Mouse (Mus musculus) c-Kit-positive CD71-negative TER-119-negative erythroid progenitor cells, embryonic 14.5 days (primary cell): ENCODE data around the gene Tstd2.

Source experiments
- DNase-seq: peaks from one replicate; pipeline ENCODE4 v3.0.0-alpha.2; 2013; ENCODE audit warnings: low read depth

Tstd2 gene

DNA sequence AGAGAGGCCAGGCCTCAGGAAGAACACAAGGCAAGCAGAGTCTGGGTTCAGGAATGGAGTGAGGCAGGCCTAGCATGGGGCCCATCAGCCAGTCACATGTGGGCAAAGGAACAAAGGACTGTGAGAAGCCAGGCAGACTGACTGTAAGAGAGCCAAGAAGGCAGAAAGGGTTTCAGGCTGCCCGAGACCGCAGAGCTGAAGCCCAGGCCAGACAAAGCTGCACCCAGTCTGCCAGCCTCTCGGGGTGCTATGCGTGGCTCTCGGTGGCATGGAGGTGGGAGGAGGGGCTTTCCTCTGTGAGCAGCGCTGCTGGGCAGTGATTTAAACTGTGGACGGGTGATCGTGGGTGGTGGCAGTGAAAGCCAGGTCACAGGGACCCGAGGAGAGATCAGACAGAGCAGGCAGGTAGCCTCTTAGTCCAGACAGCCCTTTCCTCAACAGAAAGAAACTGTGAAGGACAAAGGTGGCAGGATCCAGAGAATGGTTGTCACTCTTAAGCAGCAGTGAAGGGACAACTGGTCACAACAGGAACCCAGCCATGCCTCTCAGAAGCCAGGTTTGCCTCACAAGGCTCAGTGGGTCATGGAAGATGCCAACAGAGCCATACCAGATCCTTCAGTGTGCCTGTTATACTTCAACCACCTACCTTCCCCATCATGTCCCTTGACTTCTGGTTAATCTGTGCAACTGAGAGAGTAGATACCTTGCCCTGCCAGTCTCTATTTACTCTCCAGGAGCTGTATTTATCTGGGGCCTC is 53.9 kb downstream of the Tstd2 start:
- no peak for DNase-seq

DNA sequence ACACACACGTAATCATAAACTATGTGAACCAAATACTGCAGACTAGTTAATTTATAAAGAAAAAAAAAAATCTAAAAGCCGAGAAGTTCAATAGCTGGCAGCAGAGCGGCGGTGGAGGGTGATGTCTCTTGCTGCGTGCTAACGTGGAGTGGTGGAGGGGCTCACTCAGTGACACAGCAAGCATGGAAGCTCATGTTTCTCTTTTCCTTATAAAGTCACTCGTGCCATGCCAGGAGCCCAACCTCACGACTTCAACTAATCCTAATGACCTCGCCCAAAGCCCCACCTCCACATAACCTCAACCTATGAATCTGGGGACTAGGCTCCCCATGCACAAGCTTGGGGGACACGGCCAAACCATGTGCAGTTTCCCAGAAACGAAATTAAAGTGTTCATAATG is 55.9 kb downstream of the Tstd2 start:
- DNase-seq, result no peak

DNA sequence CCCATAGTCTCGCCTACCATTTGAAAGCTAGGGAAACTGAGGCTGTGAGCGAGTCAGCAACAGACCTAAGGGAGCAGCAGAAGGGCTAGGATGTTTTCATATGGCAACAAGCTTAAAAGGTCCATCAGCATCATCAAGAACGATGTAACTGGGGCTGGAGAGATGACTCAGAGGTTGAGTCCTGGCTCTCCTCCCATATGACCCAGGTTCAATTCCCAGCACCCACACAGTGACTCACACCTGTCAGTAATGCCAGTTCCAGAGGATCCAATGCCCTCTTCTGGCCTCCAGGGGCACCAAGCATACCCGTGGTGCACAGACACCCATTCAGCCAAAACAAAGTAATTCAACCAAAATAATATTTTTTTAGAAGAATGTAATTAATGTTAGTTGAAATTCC is 58.2 kb downstream of the Tstd2 start:
- no peak for DNase-seq

DNA sequence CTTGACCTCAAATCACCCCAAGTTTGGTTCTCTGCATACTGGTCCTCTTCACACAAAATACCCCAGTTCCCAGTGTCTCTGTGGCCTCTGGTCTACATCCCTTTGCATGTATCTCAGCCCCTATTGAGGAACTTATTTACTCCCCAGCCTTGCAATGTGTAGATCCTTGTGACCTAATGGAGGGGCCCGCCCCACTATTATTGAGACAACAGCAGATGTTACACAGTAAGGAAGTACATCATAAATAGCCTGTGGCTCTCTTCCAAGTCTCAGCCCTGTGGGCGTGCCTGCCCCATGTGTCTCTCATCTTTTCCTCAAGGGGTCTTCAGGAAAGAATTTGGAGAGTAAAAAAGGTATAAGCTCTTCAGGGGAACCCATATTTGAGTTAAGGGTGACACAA is 61.6 kb downstream of the Tstd2 start:
- DNase-seq, result no peak

DNA sequence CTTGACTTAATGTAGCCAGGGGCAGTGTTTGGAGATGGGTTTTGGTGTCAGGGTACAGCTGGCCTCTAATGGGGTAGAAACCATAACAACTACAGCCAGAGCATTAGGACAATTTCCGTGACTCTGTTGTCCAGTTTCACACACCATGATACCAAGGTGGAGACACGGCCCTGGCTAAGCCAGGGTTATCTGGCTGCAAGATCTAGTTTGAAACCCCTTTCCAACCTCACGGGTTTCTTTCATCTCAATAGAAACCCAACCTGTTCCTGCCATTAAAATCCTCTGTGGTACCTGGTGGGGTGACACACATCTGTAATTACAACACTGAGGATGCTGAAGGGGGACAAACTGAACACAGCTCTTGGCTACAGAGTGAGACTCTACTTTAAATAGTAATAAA is 62.8 kb downstream of the Tstd2 start:
- DNase-seq, result no peak

DNA sequence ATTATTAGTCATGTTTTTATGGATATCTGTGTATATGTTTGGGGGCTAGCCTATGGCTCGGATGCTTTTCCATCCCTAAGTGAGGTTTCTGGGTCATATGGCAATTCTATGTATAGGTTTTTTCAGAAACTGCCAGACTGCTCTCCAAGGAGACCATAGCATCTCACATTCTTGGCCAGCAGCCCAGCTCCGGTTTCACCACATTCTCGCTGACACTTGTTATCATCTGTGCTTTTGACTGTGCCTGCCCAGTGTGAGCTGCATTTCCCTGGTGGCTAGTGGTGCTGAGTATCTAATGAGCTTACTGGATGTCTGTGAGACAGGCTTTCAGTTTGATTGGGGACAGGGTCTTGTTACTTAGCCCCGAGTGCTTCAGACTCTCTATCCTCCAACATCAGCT is 64.8 kb downstream of the Tstd2 start:
- DNase-seq, result no peak

DNA sequence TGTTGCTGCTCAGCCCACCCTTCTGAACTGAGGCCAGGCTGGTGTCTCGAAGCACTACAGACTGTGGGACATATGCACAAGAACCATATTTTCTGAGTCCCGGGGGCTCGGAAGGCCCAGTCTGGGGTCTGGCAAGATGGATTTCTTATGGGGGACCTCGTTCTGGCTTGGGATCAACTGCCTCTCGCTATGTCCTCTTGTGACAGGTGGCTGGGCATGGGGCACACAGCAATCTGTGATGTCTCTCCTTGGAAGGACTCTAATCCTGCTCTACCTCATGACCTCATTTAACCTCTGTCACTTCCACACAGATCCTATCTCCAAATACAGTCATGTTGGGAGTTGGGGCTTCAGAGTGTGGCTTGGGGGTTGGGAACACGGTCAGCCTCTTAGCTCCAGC is 65.9 kb downstream of the Tstd2 start:
- DNase-seq, result no peak

DNA sequence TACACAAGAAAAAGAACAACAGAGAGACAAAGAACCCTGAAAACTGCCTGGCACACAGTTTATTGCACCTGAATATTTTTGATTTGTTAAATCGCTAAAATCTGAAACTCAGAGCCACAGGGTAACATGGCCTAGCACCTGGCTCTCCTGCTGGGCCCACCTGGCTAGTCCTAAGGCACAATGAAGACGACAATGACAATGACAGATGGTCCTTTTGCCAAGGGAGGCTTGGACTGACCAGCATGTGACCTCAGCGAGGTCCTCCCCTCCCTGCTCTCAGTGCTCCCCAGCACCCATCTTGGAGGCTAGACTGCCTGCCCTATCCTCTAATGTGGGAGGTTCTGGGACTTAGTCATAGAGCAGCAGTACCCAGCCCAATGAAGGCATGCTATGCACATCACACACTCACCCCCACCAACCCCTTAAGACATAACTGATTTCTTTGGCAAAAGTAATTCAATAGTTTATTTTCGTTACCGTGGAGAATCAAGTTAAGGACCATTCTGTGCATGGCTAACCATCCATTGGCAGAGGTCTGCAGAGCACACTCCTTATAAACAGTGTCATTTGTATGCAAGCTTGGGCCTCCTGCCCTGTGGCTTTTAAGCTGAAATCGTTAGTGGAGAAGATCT is 68.5 kb downstream of the Tstd2 start:
- DNase-seq, result no peak

DNA sequence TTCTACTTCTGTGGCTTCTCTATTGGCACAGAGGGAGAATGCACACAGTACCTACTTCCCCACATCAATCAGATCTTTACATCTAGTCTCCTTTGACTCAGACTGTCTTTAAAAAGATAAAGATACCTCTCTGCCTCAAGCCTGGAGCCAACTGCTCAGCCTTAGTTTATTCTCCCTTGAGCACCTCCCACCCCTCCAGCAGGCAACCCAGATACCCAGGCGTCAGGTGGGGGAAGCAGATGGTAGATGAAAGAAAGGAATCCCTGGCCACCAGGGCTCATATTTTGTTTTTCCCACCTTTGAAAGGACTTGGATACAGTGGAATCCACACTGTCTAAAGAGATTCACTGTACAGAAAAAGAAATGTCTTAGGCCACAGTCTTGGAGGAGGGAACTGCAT is 69.9 kb downstream of the Tstd2 start:
- DNase-seq, result no peak

DNA sequence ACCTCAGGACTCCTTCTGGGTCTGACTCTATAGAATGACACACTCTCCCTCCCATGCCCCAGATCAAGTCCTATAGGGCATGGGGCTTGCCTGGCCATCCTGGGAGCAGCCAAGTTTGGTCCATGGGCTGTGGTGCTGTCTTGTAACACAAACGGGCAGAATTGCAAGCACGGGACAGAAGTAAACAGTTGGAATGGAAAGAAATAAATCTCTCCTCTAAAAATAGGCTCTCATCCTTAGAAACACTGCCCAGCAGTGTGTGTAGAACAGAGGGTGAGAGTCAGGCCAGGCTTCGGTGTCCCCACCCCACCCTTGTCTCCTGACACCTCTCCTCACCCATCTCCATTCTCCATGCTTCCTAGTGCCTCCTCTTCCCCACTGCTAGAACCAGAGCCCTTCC is 70.4 kb downstream of the Tstd2 start:
- no peak for DNase-seq

DNA sequence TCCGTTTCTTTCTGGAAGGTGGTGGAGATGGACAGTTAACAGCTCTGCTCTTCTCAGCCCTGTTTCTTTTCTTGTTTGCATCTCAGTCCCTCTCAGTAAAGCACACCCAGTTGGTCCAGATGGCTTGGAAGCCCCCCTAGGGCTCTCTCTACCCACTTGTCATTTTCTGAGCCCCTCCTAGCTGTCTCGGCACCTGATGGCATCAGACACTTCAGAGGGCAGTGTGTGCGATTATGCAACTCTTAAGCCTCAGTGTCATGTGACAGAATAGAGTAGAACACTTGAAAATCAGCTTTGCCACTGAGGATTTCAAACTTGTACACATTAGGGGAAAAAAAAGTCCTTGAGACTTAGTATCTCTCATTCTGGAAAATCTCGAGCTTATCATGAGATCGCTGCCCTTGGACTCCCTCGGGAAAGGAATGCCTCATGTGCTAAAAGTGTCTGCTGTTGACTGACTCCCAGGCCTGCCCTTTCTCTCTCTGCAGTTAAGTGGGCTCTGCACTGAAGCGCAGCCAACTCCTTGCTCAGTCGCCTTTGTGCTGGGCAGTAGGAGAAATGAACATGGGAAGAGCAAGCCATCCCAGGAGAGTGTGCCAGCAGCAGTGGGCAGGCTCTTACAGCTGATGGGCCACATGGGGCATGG is 72.7 kb downstream of the Tstd2 start:
- no peak for DNase-seq

DNA sequence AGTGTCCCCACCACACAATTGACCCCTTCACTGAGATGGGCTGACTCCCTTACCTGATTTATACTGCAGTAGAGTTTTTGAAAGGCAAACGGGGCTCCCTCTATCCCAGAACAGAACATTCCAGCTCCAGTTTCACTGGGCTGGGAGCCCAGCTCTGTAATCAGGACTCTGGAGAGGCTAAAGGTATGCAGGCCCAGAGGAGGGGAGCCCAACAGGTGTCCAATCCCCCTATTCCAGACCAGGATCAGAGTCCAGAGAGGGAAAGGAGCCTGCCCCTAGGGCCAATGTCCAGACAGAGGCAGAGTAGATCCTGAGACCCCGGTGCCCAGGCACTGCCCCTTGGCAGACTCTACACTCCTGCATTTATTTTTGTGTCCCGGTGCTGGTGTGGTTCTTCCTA is 73.5 kb downstream of the Tstd2 start:
- no peak for DNase-seq
